ENCODE assay signal across 24 mouse cellular contexts in genomic region chr11:22199881-22200280, GRCm38 (mm10).
DNase-seq lines count a peak whose midpoint lies in the region; ATAC-seq and TF ChIP-seq lines count a peak whose summit lies in the region.
"Had no signal": no experiment of that assay in that cellular context is flagged by ENCODE, and none has a peak within 500 bp of the region (broad histone marks: within the 10 kb centered on the region; RNA-seq: fewer than 3 reads in every experiment).

No protein-coding gene starts in this region.

- H3K9ac ChIP-seq in forebrain, embryonic 15.5 days (replicated peaks) = no peak overlapping the region
- H3K9ac ChIP-seq in forebrain, embryonic 11.5 days (ENCODE audit: low read length) = no peak overlapping the region
- no peak overlapping the region for H3K9ac ChIP-seq in hindbrain, embryonic 14.5 days
- H3K9ac ChIP-seq: limb, embryonic 13.5 days; liver, embryonic 13.5 days; lung, embryonic 15.5 days had no signal

- DNase-seq in adrenal gland, adult 2 months = peak; percentile 18
- DNase-seq in adrenal gland, adult 8-10 months = no peak
- DNase-seq in forebrain, embryonic 11.5 days (ENCODE audit: low spot score) = no peak
- DNase-seq in hindbrain, embryonic 14.5 days (ENCODE audit: low spot score) = peak; percentile 19
- DNase-seq in hindbrain, embryonic 10.5 days (ENCODE audit: low spot score) = no peak
- peak; percentile 38 for DNase-seq in brain, embryonic 14.5 days (ENCODE audit: low read depth)
- DNase-seq: adrenal gland, postnatal 25 days; cerebellum, adult 9-10 months; gastrocnemius, adult 2 months; kidney, postnatal 4 days; layer of hippocampus, adult 9-11 months; liver, embryonic 13.5 days; right cerebral cortex, adult 18-20 months; right cerebral cortex, postnatal 4 days; thymus, postnatal 14 days had no signal

- no peak overlapping the region for H3K27ac ChIP-seq in forebrain, embryonic 15.5 days (replicated peaks)
- H3K27ac ChIP-seq in forebrain, embryonic 11.5 days (ENCODE audit: low read depth, low read length) = no peak overlapping the region
- no peak overlapping the region for H3K27ac ChIP-seq in hindbrain, embryonic 14.5 days
- no peak overlapping the region for H3K27ac ChIP-seq in hindbrain, embryonic 10.5 days
- H3K27ac ChIP-seq: gastrocnemius, adult 2 months; limb, embryonic 13.5 days; liver, embryonic 13.5 days; lung, embryonic 15.5 days; macrophage had no signal

- 20% methylated on average over 3 of the region's 3 CpGs for WGBS in forebrain, embryonic 15.5 days
- WGBS in forebrain, embryonic 11.5 days = 40% methylated on average over 3 of the region's 3 CpGs
- 51% methylated on average over 3 of the region's 3 CpGs for WGBS in hindbrain, embryonic 14.5 days
- 59% methylated on average over 3 of the region's 3 CpGs for WGBS in hindbrain, embryonic 10.5 days

- H3K4me1 ChIP-seq in forebrain, embryonic 15.5 days = peaks cover 9% of the 10 kb centered on the region
- H3K4me1 ChIP-seq in forebrain, embryonic 11.5 days (replicated peaks; ENCODE audit: control insufficient read depth, insufficient read depth, low read length) = no peaks in the 10 kb centered on the region
- H3K4me1 ChIP-seq in hindbrain, embryonic 14.5 days (replicated peaks; ENCODE audit: control insufficient read depth, insufficient read depth, low read length) = 0 out of 2 replicates have a peak, but pooled peaks cover 4% of the 10 kb centered on the region
- peaks cover 19% of the 10 kb centered on the region for H3K4me1 ChIP-seq in hindbrain, embryonic 10.5 days (replicated peaks)

- no peaks in the 10 kb centered on the region for H3K9me3 ChIP-seq in forebrain, embryonic 15.5 days
- H3K9me3 ChIP-seq in forebrain, embryonic 11.5 days (ENCODE audit: control insufficient read depth, low read length) = no peaks in the 10 kb centered on the region
- no peaks in the 10 kb centered on the region for H3K9me3 ChIP-seq in hindbrain, embryonic 14.5 days (ENCODE audit: control insufficient read depth, low read length)
- H3K9me3 ChIP-seq in hindbrain, embryonic 10.5 days = no peaks in the 10 kb centered on the region
- H3K9me3 ChIP-seq: G1E; limb, embryonic 13.5 days; liver, embryonic 13.5 days; lung, embryonic 15.5 days had no signal

- ATAC-seq in forebrain, embryonic 15.5 days (replicated peaks) = 0 out of 2 replicates have a peak, but pooled peaks have one; percentile 46
- no peak for ATAC-seq in forebrain, embryonic 11.5 days (replicated peaks; ENCODE audit: low FRiP score)
- ATAC-seq in hindbrain, embryonic 14.5 days (ENCODE audit: low FRiP score) = no peak
- ATAC-seq in activated CD4-positive, CD25-positive, alpha-beta regulatory T cell, adult 4 months = no peak
- ATAC-seq: intestine, postnatal 0 days; Patski had no signal

- no peak overlapping the region for H3K4me2 ChIP-seq in forebrain, embryonic 15.5 days (replicated peaks)
- no peak overlapping the region for H3K4me2 ChIP-seq in forebrain, embryonic 11.5 days (ENCODE audit: low read depth, low read length, severe bottlenecking)
- no peak overlapping the region for H3K4me2 ChIP-seq in hindbrain, embryonic 14.5 days (replicated peaks)
- H3K4me2 ChIP-seq: heart, embryonic 11.5 days; limb, embryonic 13.5 days; liver, embryonic 13.5 days; lung, embryonic 15.5 days had no signal

- no peak for TF ChIP-seq CTCF in brain, embryonic 14.5 days (IDR thresholded peaks at IDR 0.05; ENCODE audit: borderline replicate concordance, extremely low read depth, insufficient read depth, insufficient read length)

- H3K27me3 ChIP-seq in forebrain, embryonic 15.5 days = no peaks in the 10 kb centered on the region
- no peaks in the 10 kb centered on the region for H3K27me3 ChIP-seq in forebrain, embryonic 11.5 days (ENCODE audit: control insufficient read depth, insufficient read depth, low read length)
- H3K27me3 ChIP-seq in hindbrain, embryonic 14.5 days (ENCODE audit: control insufficient read depth, insufficient read depth, low read length) = no peaks in the 10 kb centered on the region
- no peaks in the 10 kb centered on the region for H3K27me3 ChIP-seq in hindbrain, embryonic 10.5 days (ENCODE audit: insufficient read depth, poor library complexity, severe bottlenecking)
- H3K27me3 ChIP-seq: limb, embryonic 13.5 days; liver, embryonic 13.5 days; lung, embryonic 15.5 days; Patski had no signal

- TF ChIP-seq POLR2A in brain, embryonic 14.5 days (IDR thresholded peaks at IDR 0.05; ENCODE audit: borderline replicate concordance, extremely low read depth, insufficient read depth, insufficient read length, poor library complexity, severe bottlenecking) = no peak

- H3K36me3 ChIP-seq in forebrain, embryonic 15.5 days = no peaks in the 10 kb centered on the region
- no peaks in the 10 kb centered on the region for H3K36me3 ChIP-seq in forebrain, embryonic 11.5 days (ENCODE audit: control insufficient read depth, insufficient read depth, low read length)
- H3K36me3 ChIP-seq in hindbrain, embryonic 14.5 days (replicated peaks; ENCODE audit: control insufficient read depth, insufficient read depth) = no peaks in the 10 kb centered on the region
- H3K36me3 ChIP-seq in hindbrain, embryonic 10.5 days = no peaks in the 10 kb centered on the region
- H3K36me3 ChIP-seq: G1E; limb, embryonic 13.5 days; liver, embryonic 13.5 days; lung, embryonic 15.5 days had no signal

- H3K4me3 ChIP-seq in forebrain, embryonic 15.5 days = no peak overlapping the region
- no peak overlapping the region for H3K4me3 ChIP-seq in forebrain, embryonic 11.5 days (ENCODE audit: low read depth, low read length)
- no peak overlapping the region for H3K4me3 ChIP-seq in hindbrain, embryonic 14.5 days (replicated peaks; ENCODE audit: low read length)
- H3K4me3 ChIP-seq in hindbrain, embryonic 10.5 days = no peak overlapping the region
- H3K4me3 ChIP-seq: gastrocnemius, adult 2 months; limb, embryonic 13.5 days; liver, embryonic 13.5 days; lung, embryonic 15.5 days had no signal

Comparison
In these comparisons a context has a peak if more than half of its experiments do, and no peak if none do; other contexts are left out.
1. DNase-seq: peak in adrenal gland, adult 2 months (single experiment), hindbrain, embryonic 14.5 days (single experiment) and brain, embryonic 14.5 days (single experiment); none in adrenal gland, adult 8-10 months (single experiment), forebrain, embryonic 11.5 days (single experiment) and hindbrain, embryonic 10.5 days (single experiment).